Mouse (Mus musculus) cortical plate, adult 2 months (tissue): ENCODE results near the gene Slc34a3. TPM values are rescaled to one million over a fixed set of nuclear protein-coding genes. Genes with fewer than 3 reads are reported as not detected.
A peak's percentile ranks its signal among the peaks of the same experiment; 100 is the strongest.

Source experiments
- H3K27ac ChIP-seq: fragments of 200-500 bp; 2 replicates; pipeline ENCODE4 v1.5.1; 2012; ENCODE audit warnings: low read length, control low read depth, inconsistent platforms; ENCODE audit not compliant: insufficient read depth
- H3K4me1 ChIP-seq: fragments of 200-500 bp; 2 replicates; pipeline ENCODE4 v1.6.1; 2011; ENCODE audit warnings: low read length; ENCODE audit not compliant: control insufficient read depth, insufficient read depth
- H3K4me3 ChIP-seq: fragments of 200-500 bp; 2 replicates; pipeline ENCODE4 v1.5.1; 2011; ENCODE audit warnings: mild to moderate bottlenecking, low read length, control low read depth; ENCODE audit not compliant: insufficient read depth
- CTCF ChIP-seq: fragments of 200-500 bp; IDR thresholded peaks from 2 replicates; pipeline ENCODE4 v1.5.1; 2011; ENCODE audit warnings: mild to moderate bottlenecking, control low read depth, low read length; ENCODE audit not compliant: insufficient read depth; ENCODE audit errors: extremely low read depth
- POLR2A ChIP-seq: fragments of 200-500 bp; IDR thresholded peaks from 2 replicates; pipeline ENCODE4 v1.6.1; 2011; ENCODE audit warnings: mild to moderate bottlenecking, low read length, control low read depth; ENCODE audit not compliant: insufficient read depth; ENCODE audit errors: extremely low read depth
- polyA plus RNA-seq: library from polyadenylated mRNA; depleted of rRNA; stranded (reverse); fragments of >200 nt; gene quantifications from 2 replicates; pipeline ENCODE4 v1.2.3, GENCODE M21; 2012; rRNA removed

Slc34a3 gene
- polyA plus RNA-seq, 1 experiment = 0.44 TPM

- Histone ChIP-seq H3K4me3 (no peak overlapping the region), H3K27ac (no peak overlapping the region), H3K4me1 (no peaks in the 10 kb centered on the region)
- no peak for TF ChIP-seq CTCF
- TF ChIP-seq POLR2A = no peak
Observed at GRCm38 (mm10) chr2:25184496-25184895, 49.7 kb downstream of the Slc34a3 start.

- Histone ChIP-seq H3K27ac (no peak overlapping the region), H3K4me1 (no peaks in the 10 kb centered on the region), H3K4me3 (no peak overlapping the region; the same call in 1 of the 2 replicates)
- no peak for TF ChIP-seq POLR2A
- TF ChIP-seq CTCF = no peak
Observed at GRCm38 (mm10) chr2:25183336-25183735, 50.8 kb downstream of the Slc34a3 start.

DNA sequence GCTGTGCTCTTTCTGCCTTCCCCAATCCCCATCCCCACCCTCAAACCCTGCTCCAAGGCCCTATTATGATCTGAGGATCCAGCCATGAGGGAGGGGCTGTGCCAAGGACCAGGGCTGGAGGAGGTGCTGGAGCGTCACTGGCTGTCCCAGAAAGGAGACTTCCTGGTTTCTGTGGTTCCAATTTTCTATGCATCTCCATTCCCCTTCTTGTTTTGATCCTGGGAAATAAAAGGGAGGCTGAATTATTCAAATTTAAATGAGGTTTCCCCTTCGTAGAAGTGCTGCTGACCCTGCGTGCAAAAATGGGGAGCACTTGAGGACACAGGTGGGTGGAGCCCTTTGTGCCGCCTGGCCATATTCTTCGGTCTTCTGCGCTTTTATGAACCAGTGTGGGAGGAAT, 51.5 kb downstream of the Slc34a3 start:
- H3K4me1 ChIP-seq = 0 out of 2 replicates have a peak, but pooled peaks cover 2% of the 10 kb centered on the region
- 0 out of 2 replicates have a peak, but pooled peaks have one; percentile 31 for TF ChIP-seq POLR2A
- TF ChIP-seq CTCF = no peak
- H3K27ac ChIP-seq = no peak overlapping the region
- peak overlapping the region; percentile 46; the same call in 1 of the 2 replicates for H3K4me3 ChIP-seq

DNA sequence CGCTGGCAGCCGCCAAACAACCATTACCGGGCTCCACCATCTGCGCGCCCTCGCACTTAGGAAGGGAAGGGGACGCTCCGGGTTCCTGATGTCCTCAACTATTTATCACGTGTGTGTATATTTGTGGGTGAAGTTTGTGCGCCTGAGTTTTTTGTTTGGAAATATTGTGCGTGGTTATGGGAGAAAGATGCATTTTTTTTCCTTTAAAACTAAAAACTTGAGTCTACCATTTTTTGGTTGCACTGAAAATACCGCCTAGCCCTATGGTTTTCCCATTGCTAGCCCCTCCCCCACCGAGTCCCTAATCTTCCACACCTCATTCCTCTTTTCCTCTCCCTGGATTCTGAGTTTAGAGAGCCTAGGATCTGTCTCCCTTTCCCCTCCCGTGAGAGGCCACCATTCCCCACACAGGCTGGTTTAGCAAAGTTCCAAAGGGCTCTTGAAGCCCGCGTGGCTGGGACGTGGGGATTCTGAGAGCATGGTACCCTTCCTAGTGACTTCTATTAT, 52.2 kb downstream of the Slc34a3 start:
- Histone ChIP-seq H3K4me1 (peaks cover 6% of the 10 kb centered on the region; the same call in 1 of the 2 replicates), H3K27ac (no peak overlapping the region), H3K4me3 (peak overlapping the region; percentile 46)
- no peak for TF ChIP-seq CTCF
- TF ChIP-seq POLR2A = no peak

DNA sequence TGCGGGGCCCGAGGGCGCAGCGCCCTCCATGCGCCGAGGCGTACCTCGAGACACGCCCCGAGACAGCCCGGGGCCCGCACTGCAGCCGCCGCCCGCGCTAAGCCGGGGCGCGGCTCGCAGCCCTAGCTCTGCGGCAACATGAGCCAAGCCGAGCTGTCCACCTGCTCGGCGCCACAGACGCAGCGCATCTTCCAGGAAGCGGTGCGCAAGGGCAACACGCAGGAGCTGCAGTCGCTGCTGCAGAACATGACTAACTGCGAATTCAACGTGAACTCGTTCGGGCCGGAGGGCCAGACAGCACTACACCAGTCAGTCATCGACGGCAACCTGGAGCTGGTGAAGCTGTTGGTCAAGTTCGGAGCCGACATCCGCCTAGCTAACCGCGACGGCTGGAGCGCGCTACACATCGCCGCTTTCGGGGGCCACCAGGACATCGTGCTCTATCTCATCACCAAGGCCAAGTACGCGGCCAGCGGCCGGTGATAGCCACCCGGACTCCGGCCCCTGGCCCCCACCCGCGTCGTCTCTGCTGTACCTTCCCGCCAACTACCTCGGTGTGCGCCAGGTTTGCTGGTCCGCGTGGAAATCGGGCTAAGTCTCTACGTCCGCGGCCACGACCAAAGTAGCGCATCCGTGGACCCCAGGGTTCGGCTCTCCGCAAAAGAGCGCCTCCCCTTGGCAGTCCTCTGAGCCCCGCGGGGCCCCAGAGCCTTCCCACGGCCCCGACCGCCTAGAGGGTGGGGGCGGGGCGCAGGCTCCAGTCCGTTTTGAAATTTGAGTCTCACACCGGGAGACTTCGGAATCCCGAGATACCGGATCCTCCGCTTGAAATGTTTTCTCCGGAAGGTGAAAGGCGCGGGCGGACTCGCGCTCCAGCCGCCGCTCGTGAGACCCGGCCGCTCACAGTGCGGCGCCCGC, 52.9 kb downstream of the Slc34a3 start:
- Histone ChIP-seq H3K4me1 (peaks cover 8% of the 10 kb centered on the region), H3K27ac (peak overlapping the region; percentile 20; the same call in 1 of the 2 replicates), H3K4me3 (peak overlapping the region; percentile 46)
- no peak for TF ChIP-seq CTCF
- no peak for TF ChIP-seq POLR2A

DNA sequence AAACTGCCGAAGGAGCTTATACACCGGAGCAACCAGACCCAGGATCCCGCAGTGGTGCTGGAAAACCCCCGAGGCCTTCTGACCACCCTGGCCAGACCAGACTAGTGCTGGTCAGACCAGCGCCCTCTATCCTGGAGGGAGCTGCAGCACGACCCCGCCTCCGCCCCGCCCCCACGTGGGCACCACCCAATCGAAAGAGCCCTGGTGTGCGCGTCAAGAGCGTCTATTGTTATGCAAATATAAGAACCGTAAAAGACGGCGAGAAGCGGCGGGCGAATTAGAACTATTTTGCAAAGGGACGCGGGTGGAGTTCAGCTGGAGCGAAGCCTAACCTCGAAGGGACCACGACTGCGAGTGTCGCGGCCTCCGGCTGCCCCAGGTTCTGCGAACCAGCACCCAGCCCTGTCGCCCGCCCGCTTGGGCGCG, 53.7 kb downstream of the Slc34a3 start, which contains the start of gene Nrarp:
Gene Nrarp (plus strand): TSS at position 281 of the 426 bp plus-strand sequence.
- Histone ChIP-seq H3K4me1 (peaks cover 8% of the 10 kb centered on the region), H3K27ac (peak within 1 kb of the TSS; percentile 20; the same call in 1 of the 2 replicates), H3K4me3 (peak within 1 kb of the TSS; percentile 46)
- TF ChIP-seq POLR2A = no peak; the same call in none of the 2 replicates
- peak; percentile 21; the same call in 1 of the 2 replicates for TF ChIP-seq CTCF

GRCm38 (mm10) chr2:25179566-25180217, 54.5 kb downstream of the Slc34a3 start:
- TF ChIP-seq POLR2A (no peak), CTCF (no peak)
- Histone ChIP-seq H3K27ac (no peak overlapping the region), H3K4me1 (peaks cover 8% of the 10 kb centered on the region), H3K4me3 (peak overlapping the region; percentile 46; the same call in 1 of the 2 replicates)

Other genes starting within 250 kb of the Slc34a3 start
- 724 and 838 TPM in 2 replicates for gene Nsmf, start 180.0 kb downstream of the Slc34a3 start, polyA plus RNA-seq
- gene Entpd8, start 154.1 kb downstream of the Slc34a3 start, polyA plus RNA-seq = not detected in 2 replicates
- not detected in 2 replicates for gene Noxa1, start 139.2 kb downstream of the Slc34a3 start, polyA plus RNA-seq
- 22.1 and 24.2 TPM in 2 replicates for gene Nrarp, start 53.6 kb downstream of the Slc34a3 start, polyA plus RNA-seq
- 2.5 TPM in 2 replicates for gene Tor4a, start 37.5 kb downstream of the Slc34a3 start, polyA plus RNA-seq
- gene Nelfb, start 22.9 kb downstream of the Slc34a3 start, polyA plus RNA-seq = 52.0 and 57.5 TPM in 2 replicates
- 0.11 TPM in 1 of 2 replicates, not detected in the other for gene Stpg3, start 19.7 kb downstream of the Slc34a3 start, polyA plus RNA-seq
- 0.19 and 0.21 TPM in 2 replicates for gene Fam166a, start 15.6 kb downstream of the Slc34a3 start, polyA plus RNA-seq
- gene Tubb4b, start 9.7 kb downstream of the Slc34a3 start, polyA plus RNA-seq = 527 and 537 TPM in 2 replicates
- not detected in 2 replicates for gene Rnf224, start 2.4 kb upstream of the Slc34a3 start, polyA plus RNA-seq
- 314 and 325 TPM in 2 replicates for gene Rnf208, start 7.9 kb upstream of the Slc34a3 start, polyA plus RNA-seq
- gene Cysrt1, start 8.1 kb upstream of the Slc34a3 start, polyA plus RNA-seq = 0.21 and 0.57 TPM in 2 replicates
- gene AL732309.1, start 12.5 kb upstream of the Slc34a3 start, polyA plus RNA-seq = 14.0 and 15.5 TPM in 2 replicates
- gene Tmem203, start 21.1 kb upstream of the Slc34a3 start, polyA plus RNA-seq = 33.8 and 36.0 TPM in 2 replicates
- gene Tprn, start 28.3 kb upstream of the Slc34a3 start, polyA plus RNA-seq = 14.0 and 22.0 TPM in 2 replicates
- 87.9 and 93.2 TPM in 2 replicates for gene Ssna1, start 38.1 kb upstream of the Slc34a3 start, polyA plus RNA-seq
- gene Anapc2, start 38.1 kb upstream of the Slc34a3 start, polyA plus RNA-seq = 75.7 and 76.5 TPM in 2 replicates
- gene Tmem210, start 53.8 kb upstream of the Slc34a3 start, polyA plus RNA-seq = not detected in 2 replicates
- not detected in 2 replicates for gene Lrrc26, start 55.6 kb upstream of the Slc34a3 start, polyA plus RNA-seq
- 336 and 340 TPM in 2 replicates for gene Grin1, start 84.8 kb upstream of the Slc34a3 start, polyA plus RNA-seq
- 27.0 and 28.4 TPM in 2 replicates for gene Man1b1, start 98.0 kb upstream of the Slc34a3 start, polyA plus RNA-seq
- gene Dpp7, start 122.0 kb upstream of the Slc34a3 start, polyA plus RNA-seq = 59.8 and 69.1 TPM in 2 replicates
- gene Uap1l1, start 131.3 kb upstream of the Slc34a3 start, polyA plus RNA-seq = 16.6 and 20.4 TPM in 2 replicates
- 4.0 and 4.4 TPM in 2 replicates for gene Sapcd2, start 138.0 kb upstream of the Slc34a3 start, polyA plus RNA-seq
- gene Entpd2, start 161.5 kb upstream of the Slc34a3 start, polyA plus RNA-seq = 15.8 and 19.0 TPM in 2 replicates
- 435 and 468 TPM in 2 replicates for gene Npdc1, start 165.0 kb upstream of the Slc34a3 start, polyA plus RNA-seq
- gene Fut7, start 188.9 kb upstream of the Slc34a3 start, polyA plus RNA-seq = 0.38 and 0.48 TPM in 2 replicates
- 105 and 109 TPM in 2 replicates for gene Abca2, start 194.3 kb upstream of the Slc34a3 start, polyA plus RNA-seq
- gene Clic3, start 222.5 kb upstream of the Slc34a3 start, polyA plus RNA-seq = 0.72 and 0.79 TPM in 2 replicates
- 137 TPM in 2 replicates for gene Paxx, start 226.7 kb upstream of the Slc34a3 start, polyA plus RNA-seq
- 2,250 and 2,426 TPM in 2 replicates for gene Ptgds, start 235.7 kb upstream of the Slc34a3 start, polyA plus RNA-seq